ENCODE assay signal across 8 mouse cellular contexts in the genomic region with DNA sequence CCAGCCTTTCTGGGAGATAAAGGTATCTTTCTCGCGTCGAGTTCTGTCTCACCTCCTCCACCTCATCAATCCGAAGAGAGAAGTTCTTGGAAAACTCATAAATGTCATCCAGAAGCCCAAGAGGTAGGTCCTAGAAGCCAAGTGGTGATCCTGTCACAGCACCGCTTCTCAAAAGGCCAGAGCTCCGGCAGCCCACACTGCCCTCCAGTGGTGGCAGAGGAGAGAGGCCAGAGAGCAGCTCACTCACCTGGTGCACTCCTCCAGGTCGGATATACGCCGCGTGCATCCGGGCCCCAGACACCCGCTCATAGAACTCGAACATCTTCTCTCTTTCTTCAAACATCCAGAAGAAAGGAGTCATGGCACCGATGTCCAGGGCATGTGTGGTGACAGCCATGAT. TPM values are rescaled to one million over a fixed set of nuclear protein-coding genes. Genes with fewer than 3 reads are reported as not detected.
DNase-seq lines count a peak whose midpoint lies in the region; ATAC-seq lines count a peak whose summit lies in the region.

No protein-coding gene starts in this region.

- H3K9me3 ChIP-seq in kidney, embryonic 15.5 days (replicated peaks) = no peaks in the 10 kb centered on the region

- H3K4me2 ChIP-seq in kidney, embryonic 15.5 days = no peak overlapping the region

- ATAC-seq in kidney, embryonic 15.5 days (replicated peaks; ENCODE audit: low FRiP score) = 0 out of 2 replicates have a peak, but pooled peaks have one; percentile 24
- ATAC-seq in megakaryocyte, adult 5-6 weeks (ENCODE audit: poor library complexity, severe bottlenecking) = peak; percentile 72

- no peak overlapping the region for H3K9ac ChIP-seq in kidney, embryonic 15.5 days

- H3K4me3 ChIP-seq in kidney, embryonic 15.5 days (replicated peaks) = no peak overlapping the region

- WGBS in kidney, embryonic 15.5 days = 71% methylated on average over 14 of the region's 14 CpGs

- H3K27me3 ChIP-seq in kidney, embryonic 15.5 days = no peaks in the 10 kb centered on the region

- peak; percentile 71 for DNase-seq in embryo, embryonic 10 days (ENCODE audit: low spot score)
- no peak for DNase-seq in embryo, embryonic 9.5 days (ENCODE audit: extremely low spot score)
- peak; percentile 42 for DNase-seq in right cerebral cortex, postnatal 4 days
- no peak for DNase-seq in right cerebral cortex, adult 18-20 months
- peak; percentile 67 for DNase-seq in embryo, embryonic 11 days
- DNase-seq in thymus, postnatal 14 days = peak; percentile 54

- H3K36me3 ChIP-seq in kidney, embryonic 15.5 days = peaks cover 100% of the 10 kb centered on the region

- no peak overlapping the region for H3K27ac ChIP-seq in kidney, embryonic 15.5 days

- peaks cover 15% of the 10 kb centered on the region; the same call in 1 of the 2 replicates for H3K4me1 ChIP-seq in kidney, embryonic 15.5 days

RNA-seq across cellular contexts. Expression of a gene that starts 4.3 kb away (rescaled TPM):
- 35.0 and 36.9 TPM in 2 replicates for polyA plus RNA-seq in kidney, embryonic 15.5 days (2015; fragmentation: Nextera tagmentation; extraction: Ambion mirVana)
- total RNA-seq in megakaryocyte, adult 5-6 weeks (2015) = 2,036 and 2,044 TPM in 2 replicates
- 995 and 1,060 TPM in 2 replicates for total RNA-seq in megakaryocyte, adult 5-6 weeks (2017)

RNA-seq across cellular contexts. Expression of a gene that starts 11.8 kb away (rescaled TPM):
- 10.7 and 11.6 TPM in 2 replicates for polyA plus RNA-seq in kidney, embryonic 15.5 days (2015; fragmentation: Nextera tagmentation; extraction: Ambion mirVana)
- not detected in 2 replicates for total RNA-seq in megakaryocyte, adult 5-6 weeks (2015)
- total RNA-seq in megakaryocyte, adult 5-6 weeks (2017) = 0.12 TPM in 1 of 2 replicates, not detected in the other

RNA-seq across cellular contexts. Expression of a gene that starts 12.7 kb away (rescaled TPM):
- 276 and 283 TPM in 2 replicates for polyA plus RNA-seq in kidney, embryonic 15.5 days (2015; fragmentation: Nextera tagmentation; extraction: Ambion mirVana)
- 235 and 245 TPM in 2 replicates for total RNA-seq in megakaryocyte, adult 5-6 weeks (2015)
- 276 and 306 TPM in 2 replicates for total RNA-seq in megakaryocyte, adult 5-6 weeks (2017)

RNA-seq across cellular contexts. Expression of a gene that starts 13.6 kb away (rescaled TPM):
- polyA plus RNA-seq in kidney, embryonic 15.5 days (2015; fragmentation: Nextera tagmentation; extraction: Ambion mirVana) = 45.5 and 97.5 TPM in 2 replicates
- 0.87 TPM in 1 of 2 replicates, not detected in the other for total RNA-seq in megakaryocyte, adult 5-6 weeks (2015)
- total RNA-seq in megakaryocyte, adult 5-6 weeks (2017) = not detected in 2 replicates

RNA-seq across cellular contexts. Expression of a gene that starts 16.1 kb away (rescaled TPM):
- 35.1 and 35.4 TPM in 2 replicates for polyA plus RNA-seq in kidney, embryonic 15.5 days (2015; fragmentation: Nextera tagmentation; extraction: Ambion mirVana)
- total RNA-seq in megakaryocyte, adult 5-6 weeks (2015) = 7.3 and 8.2 TPM in 2 replicates
- 8.5 and 14.4 TPM in 2 replicates for total RNA-seq in megakaryocyte, adult 5-6 weeks (2017)

Comparison
In these comparisons a context has a peak if more than half of its experiments do, and no peak if none do; other contexts are left out.
1. DNase-seq: peak in embryo, embryonic 10 days (single experiment), right cerebral cortex, postnatal 4 days (single experiment), embryo, embryonic 11 days (single experiment) and thymus, postnatal 14 days (single experiment); none in embryo, embryonic 9.5 days (single experiment) and right cerebral cortex, adult 18-20 months (single experiment).